Mouse (Mus musculus) right cerebral cortex, postnatal 10 days (tissue): Measurements from ENCODE around the gene Zfp780b.
"Not testable (repeated sequence)": the region's sequence is repeated elsewhere in the genome, so short reads cannot be mapped to it uniquely, and the experiment has no call there.

Source experiments
- DNase-seq, 2 experiments: peaks; one replicate each; pipeline ENCODE4 v3.0.0; 2021; ENCODE audit warnings: low spot score in 2 of 2

Gene Zfp780b

GRCm38 (mm10) chr7:27978683-27979528 is at the start of gene Zfp780b:
Gene Zfp780b, minus strand, starts transcription at chr7:27979171.
- peak; percentile 74 to 77 for DNase-seq

GRCm38 (mm10) chr7:28014445-28014810 is 35.5 kb upstream of the Zfp780b start:
- no peak for DNase-seq

GRCm38 (mm10) chr7:28013549-28014444 is 34.8 kb upstream of the Zfp780b start, which contains the start of gene Zfp850:
Gene Zfp850, minus strand, starts transcription at chr7:28014115.
- peak; percentile 89 to 90 for DNase-seq

- DNase-seq, result no peak
These were observed 31.3 kb upstream of the Zfp780b start for GRCm38 (mm10) chr7:28010271-28010670.

GRCm38 (mm10) chr7:27982197-27982596 is 3.2 kb upstream of the Zfp780b start:
- DNase-seq, result no peak

GRCm38 (mm10) chr7:27949451-27949850 is 29.5 kb downstream of the Zfp780b start:
- DNase-seq, result not testable (repeated sequence)

- peak in 1 of 2 experiments; percentile 28 for DNase-seq
These were observed 37.1 kb downstream of the Zfp780b start for GRCm38 (mm10) chr7:27941869-27942268.

- not testable (repeated sequence) for DNase-seq
These were observed 45.2 kb downstream of the Zfp780b start for GRCm38 (mm10) chr7:27933800-27934158.

- DNase-seq, result no peak
These were observed 45.7 kb downstream of the Zfp780b start for GRCm38 (mm10) chr7:27933050-27933799.

GRCm38 (mm10) chr7:27928818-27929695 is 49.9 kb downstream of the Zfp780b start, which contains the start of gene Zfp974:
Gene Zfp974, minus strand, starts transcription at chr7:27929460.
- DNase-seq, result peak; percentile 80 to 81

- not testable (repeated sequence) for DNase-seq
These were observed 51.9 kb downstream of the Zfp780b start for GRCm38 (mm10) chr7:27927041-27927440.

- DNase-seq, result not testable (repeated sequence)
These were observed 68.0 kb downstream of the Zfp780b start for GRCm38 (mm10) chr7:27910952-27911351.
